Mouse (Mus musculus): Measurements from ENCODE around the gene Pappa. TPM values are rescaled to one million over a fixed set of nuclear protein-coding genes. Genes with fewer than 3 reads are reported as not detected.

Gene Pappa
- total and polyA plus RNA-seq, 2 experiments from 2014 or later: 0.27 to 1.7 TPM

- H3K9ac ChIP-seq: no peak overlapping the region
- no peaks in the 10 kb centered on the region for H3K9me3 ChIP-seq (ENCODE audit: low read length)
- H3K36me3 ChIP-seq (ENCODE audit: insufficient read depth): no peaks in the 10 kb centered on the region
- DNase-seq: no peak
- H3K27ac ChIP-seq (ENCODE audit: low read depth, low read length): no peak overlapping the region
- H3K4me2 ChIP-seq (ENCODE audit: low read depth): no peak overlapping the region
- H3K4me1 ChIP-seq (ENCODE audit: insufficient read depth): no peaks in the 10 kb centered on the region
- 49% methylated on average over 4 of the region's 4 CpGs for WGBS
- TF ChIP-seq CTCF (IDR thresholded peaks at IDR 0.05; ENCODE audit: low read depth): no peak
- H3K4me3 ChIP-seq (ENCODE audit: low read depth, low read length): no peak overlapping the region
- ATAC-seq: no peak
- no peaks in the 10 kb centered on the region for H3K27me3 ChIP-seq (ENCODE audit: insufficient read depth, low read length)
Observed at GRCm38 (mm10) chr4:65223901-65224300, 99.9 kb downstream of the Pappa start.

GRCm38 (mm10) chr4:65238540-65238998 is 114.6 kb downstream of the Pappa start:
- Histone ChIP-seq H3K36me3 (ENCODE audit: insufficient read depth) (no peaks in the 10 kb centered on the region), H3K4me2 (ENCODE audit: low read depth) (no peak overlapping the region), H3K27ac (ENCODE audit: low read depth, low read length) (no peak overlapping the region), H3K9me3 (ENCODE audit: low read length) (no peaks in the 10 kb centered on the region), H3K27me3 (ENCODE audit: insufficient read depth, low read length) (no peaks in the 10 kb centered on the region), H3K4me1 (ENCODE audit: insufficient read depth) (0 out of 2 replicates have a peak, but pooled peaks cover 3% of the 10 kb centered on the region), H3K4me3 (ENCODE audit: low read depth, low read length) (no peak overlapping the region), H3K9ac (no peak overlapping the region)
- DNase-seq (no peak), ATAC-seq (no peak)
- WGBS: 8% methylated on average over 8 of the region's 8 CpGs
- no peak for TF ChIP-seq CTCF (IDR thresholded peaks at IDR 0.05; ENCODE audit: low read depth)

GRCm38 (mm10) chr4:65242434-65242931 is 118.5 kb downstream of the Pappa start:
- Histone ChIP-seq H3K9me3 (ENCODE audit: low read length) (no peaks in the 10 kb centered on the region), H3K4me2 (ENCODE audit: low read depth) (no peak overlapping the region), H3K4me1 (ENCODE audit: insufficient read depth) (0 out of 2 replicates have a peak, but pooled peaks cover 3% of the 10 kb centered on the region), H3K4me3 (ENCODE audit: low read depth, low read length) (no peak overlapping the region), H3K27ac (ENCODE audit: low read depth, low read length) (no peak overlapping the region), H3K9ac (no peak overlapping the region), H3K36me3 (ENCODE audit: insufficient read depth) (no peaks in the 10 kb centered on the region), H3K27me3 (ENCODE audit: insufficient read depth, low read length) (no peaks in the 10 kb centered on the region)
- ATAC-seq: no peak
- 57% methylated on average over 3 of the region's 3 CpGs for WGBS
- no peak for DNase-seq
- TF ChIP-seq CTCF (IDR thresholded peaks at IDR 0.05; ENCODE audit: low read depth): no peak

- ATAC-seq (no peak), DNase-seq (no peak)
- Histone ChIP-seq H3K36me3 (ENCODE audit: insufficient read depth) (no peaks in the 10 kb centered on the region), H3K27me3 (ENCODE audit: insufficient read depth, low read length) (no peaks in the 10 kb centered on the region), H3K9ac (no peak overlapping the region), H3K27ac (ENCODE audit: low read depth, low read length) (no peak overlapping the region), H3K9me3 (ENCODE audit: low read length) (no peaks in the 10 kb centered on the region), H3K4me1 (ENCODE audit: insufficient read depth) (0 out of 2 replicates have a peak, but pooled peaks cover 3% of the 10 kb centered on the region), H3K4me3 (ENCODE audit: low read depth, low read length) (no peak overlapping the region), H3K4me2 (ENCODE audit: low read depth) (no peak overlapping the region)
- TF ChIP-seq CTCF (IDR thresholded peaks at IDR 0.05; ENCODE audit: low read depth): no peak
- WGBS: 38% methylated on average over 2 of the region's 2 CpGs
Observed at GRCm38 (mm10) chr4:65243245-65243644, 119.3 kb downstream of the Pappa start.

GRCm38 (mm10) chr4:65245015-65245414 is 121.0 kb downstream of the Pappa start:
- 44% methylated on average over 4 of the region's 4 CpGs for WGBS
- Histone ChIP-seq H3K4me3 (ENCODE audit: low read depth, low read length) (no peak overlapping the region), H3K27me3 (ENCODE audit: insufficient read depth, low read length) (no peaks in the 10 kb centered on the region), H3K27ac (ENCODE audit: low read depth, low read length) (no peak overlapping the region), H3K9ac (no peak overlapping the region), H3K9me3 (ENCODE audit: low read length) (no peaks in the 10 kb centered on the region), H3K4me1 (ENCODE audit: insufficient read depth) (no peaks in the 10 kb centered on the region), H3K36me3 (ENCODE audit: insufficient read depth) (no peaks in the 10 kb centered on the region), H3K4me2 (ENCODE audit: low read depth) (no peak overlapping the region)
- TF ChIP-seq CTCF (IDR thresholded peaks at IDR 0.05; ENCODE audit: low read depth): no peak
- ATAC-seq: no peak
- no peak for DNase-seq

- Histone ChIP-seq H3K36me3 (ENCODE audit: insufficient read depth) (no peaks in the 10 kb centered on the region), H3K27me3 (ENCODE audit: insufficient read depth, low read length) (no peaks in the 10 kb centered on the region), H3K9me3 (ENCODE audit: low read length) (no peaks in the 10 kb centered on the region), H3K27ac (ENCODE audit: low read depth, low read length) (no peak overlapping the region), H3K4me3 (ENCODE audit: low read depth, low read length) (no peak overlapping the region), H3K4me1 (ENCODE audit: insufficient read depth) (no peaks in the 10 kb centered on the region), H3K9ac (no peak overlapping the region), H3K4me2 (ENCODE audit: low read depth) (no peak overlapping the region)
- no peak for TF ChIP-seq CTCF (IDR thresholded peaks at IDR 0.05; ENCODE audit: low read depth)
- ATAC-seq: no peak
- no peak for DNase-seq
- 52% methylated on average over 3 of the region's 3 CpGs for WGBS
Observed at GRCm38 (mm10) chr4:65245440-65245839, 121.5 kb downstream of the Pappa start.

- Histone ChIP-seq H3K9ac (no peak overlapping the region), H3K27me3 (ENCODE audit: insufficient read depth, low read length) (no peaks in the 10 kb centered on the region), H3K27ac (ENCODE audit: low read depth, low read length) (no peak overlapping the region), H3K36me3 (ENCODE audit: insufficient read depth) (no peaks in the 10 kb centered on the region), H3K4me1 (ENCODE audit: insufficient read depth) (no peaks in the 10 kb centered on the region), H3K4me3 (ENCODE audit: low read depth, low read length) (no peak overlapping the region), H3K4me2 (ENCODE audit: low read depth) (no peak overlapping the region), H3K9me3 (ENCODE audit: low read length) (no peaks in the 10 kb centered on the region)
- TF ChIP-seq CTCF (IDR thresholded peaks at IDR 0.05; ENCODE audit: low read depth): peak; percentile 14; the same call in 1 of the 2 replicates
- ATAC-seq (peak; percentile 64; the same call in 1 of the 2 replicates), DNase-seq (peak; percentile 45)
- WGBS: 4% methylated on average over 8 of the region's 8 CpGs
Observed at GRCm38 (mm10) chr4:65252193-65252592, 128.2 kb downstream of the Pappa start.
